Mouse (Mus musculus): ENCODE measurements around the gene Nrd1.

GRCm38 (mm10) chr4:109021976-109022375, 21.5 kb downstream of the Nrd1 start:
- TF ChIP-seq CTCF (IDR thresholded peaks at IDR 0.05; ENCODE audit: low read depth) (no peak), EP300 (IDR thresholded peaks at IDR 0.05; ENCODE audit: low read depth) (no peak)

All from liver, embryonic 14.5 days (tissue).